Mouse (Mus musculus) lung, adult 10 weeks (tissue): ENCODE data around the gene Cyp2d12. TPM values are rescaled to one million over a fixed set of nuclear protein-coding genes. Genes with fewer than 3 reads are reported as not detected.

Source experiments
- polyA plus RNA-seq: library from polyadenylated mRNA; stranded (reverse); fragments of 350-450 nt; fragmentation: Illumina TruSeq; extraction: RNeasy Lipid Tissue Mini Kit (QIAGEN cat#74804); gene quantifications from one replicate; pipeline ENCODE4 v1.2.3, GENCODE M21; 2014; ENCODE audit warnings: low read depth, low replicate concordance; ENCODE audit not compliant: insufficient read depth

Cyp2d12 gene
- not detected for polyA plus RNA-seq

DNA sequence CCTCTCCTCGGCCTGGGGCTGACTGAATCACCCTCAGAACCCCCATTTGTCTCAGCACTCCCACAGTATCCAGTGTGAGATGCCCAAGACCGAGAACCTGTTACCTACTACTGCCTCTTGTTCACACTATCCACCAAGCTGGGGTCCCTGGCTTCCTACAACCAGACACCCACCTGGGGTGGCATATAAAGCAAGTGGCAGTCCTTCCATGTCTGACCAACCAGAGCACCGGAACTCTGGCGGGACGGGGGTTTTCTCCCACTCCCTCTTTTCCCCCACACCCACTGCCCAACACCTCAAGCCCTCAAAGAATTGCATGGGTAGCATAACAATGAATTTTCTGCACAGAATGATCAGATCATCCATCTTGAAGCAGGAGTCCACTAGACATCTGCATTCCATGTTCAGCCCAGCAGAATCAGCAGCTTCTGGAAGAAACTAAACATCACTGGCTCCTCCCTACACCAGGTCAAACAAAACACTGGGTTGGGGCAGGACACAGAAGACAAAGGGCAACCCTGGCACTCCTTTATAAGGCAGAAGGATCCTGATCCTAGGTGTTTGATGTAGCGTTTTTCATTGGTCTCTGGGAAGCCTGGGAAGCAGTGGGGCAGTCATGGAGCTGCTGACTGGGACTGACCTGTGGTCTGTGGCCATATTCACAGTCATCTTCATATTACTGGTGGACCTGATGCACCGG lies at the start of gene Cyp2d12:
TSS of gene Cyp2d12 (plus strand) at position 542 of the 700 bp plus-strand sequence.

Other genes starting within 250 kb of the Cyp2d12 start
- gene Naga, start 216.1 kb upstream of the Cyp2d12 start, polyA plus RNA-seq = 62.8 TPM
- 1.3 TPM for gene Pheta2, start 216.1 kb upstream of the Cyp2d12 start, polyA plus RNA-seq
- gene Smdt1, start 216.1 kb upstream of the Cyp2d12 start, polyA plus RNA-seq = 231 TPM
- 285 TPM for gene Ndufa6, start 200.8 kb upstream of the Cyp2d12 start, polyA plus RNA-seq
- 29.1 TPM for gene Cyp2d22, start 174.8 kb upstream of the Cyp2d12 start, polyA plus RNA-seq
- not detected for gene Cyp2d11, start 161.1 kb upstream of the Cyp2d12 start, polyA plus RNA-seq
- gene Cyp2d10, start 147.9 kb upstream of the Cyp2d12 start, polyA plus RNA-seq = not detected
- not detected for gene Cyp2d9, start 121.6 kb upstream of the Cyp2d12 start, polyA plus RNA-seq
- gene Cyp2d34, start 65.9 kb downstream of the Cyp2d12 start, polyA plus RNA-seq = not detected
- gene Cyp2d40, start 209.1 kb downstream of the Cyp2d12 start, polyA plus RNA-seq = not detected
- gene Cyp2d26, start 239.2 kb downstream of the Cyp2d12 start, polyA plus RNA-seq = not detected